Mouse (Mus musculus) frontal cortex, adult 2 months (tissue): ENCODE measurements around the gene Fam81b. TPM values are rescaled to one million over a fixed set of nuclear protein-coding genes. Genes with fewer than 3 reads are reported as not detected.
"Not testable (repeated sequence)": the region's sequence is repeated elsewhere in the genome, so short reads cannot be mapped to it uniquely, and the experiment has no call there.

Experiments
- DNase-seq, 2 experiments: peaks; one replicate each; pipeline ENCODE4 v3.0.0; 2022; ENCODE audit warnings: low spot score in 1 of 2; ENCODE audit errors: extremely low spot score in 1 of 2
- polyA plus RNA-seq: library from polyadenylated mRNA; depleted of rRNA; stranded (reverse); fragments of >200 nt; gene quantifications from 2 replicates; pipeline ENCODE4 v1.2.3, GENCODE M21; 2012; rRNA removed

Fam81b gene
- 0.29 and 0.38 TPM in 2 replicates for polyA plus RNA-seq

DNA sequence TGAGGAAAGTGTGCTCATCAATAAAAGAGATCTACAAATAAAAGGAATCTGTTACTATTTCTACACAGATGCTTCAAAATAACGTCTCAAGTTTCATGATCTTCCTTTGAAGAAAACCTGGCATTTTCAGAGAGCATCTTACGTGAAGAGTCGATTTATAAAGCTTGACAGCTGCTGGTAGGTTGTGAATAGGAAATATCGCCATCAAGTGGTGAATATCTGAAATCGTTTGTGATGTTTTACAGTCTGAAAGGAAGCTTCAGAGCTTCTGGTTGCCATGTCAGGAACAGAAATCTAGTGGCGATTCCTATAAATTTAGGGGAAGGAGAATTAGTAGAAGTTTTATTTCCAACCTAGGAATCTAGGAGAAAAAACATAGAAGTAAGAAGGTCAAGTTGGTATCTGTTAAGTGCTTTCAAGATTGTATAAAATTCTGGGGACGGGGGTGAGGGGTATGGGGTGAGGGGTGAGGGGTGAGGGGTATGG, at the start of gene Fam81b:
Gene Fam81b, minus strand, starts transcription at position 436 of the 486 bp plus-strand sequence.
- peak in 1 of 2 experiments; percentile 45 for DNase-seq

GRCm38 (mm10) chr13:76345941-76346340, 41.1 kb upstream of the Fam81b start:
- not testable (repeated sequence) for DNase-seq

GRCm38 (mm10) chr13:76318635-76319034, 13.8 kb upstream of the Fam81b start:
- peak; percentile 71 to 73 for DNase-seq

GRCm38 (mm10) chr13:76311580-76311979, 6.7 kb upstream of the Fam81b start:
- no peak for DNase-seq

GRCm38 (mm10) chr13:76308811-76309210, 3.9 kb upstream of the Fam81b start:
- no peak for DNase-seq

DNA sequence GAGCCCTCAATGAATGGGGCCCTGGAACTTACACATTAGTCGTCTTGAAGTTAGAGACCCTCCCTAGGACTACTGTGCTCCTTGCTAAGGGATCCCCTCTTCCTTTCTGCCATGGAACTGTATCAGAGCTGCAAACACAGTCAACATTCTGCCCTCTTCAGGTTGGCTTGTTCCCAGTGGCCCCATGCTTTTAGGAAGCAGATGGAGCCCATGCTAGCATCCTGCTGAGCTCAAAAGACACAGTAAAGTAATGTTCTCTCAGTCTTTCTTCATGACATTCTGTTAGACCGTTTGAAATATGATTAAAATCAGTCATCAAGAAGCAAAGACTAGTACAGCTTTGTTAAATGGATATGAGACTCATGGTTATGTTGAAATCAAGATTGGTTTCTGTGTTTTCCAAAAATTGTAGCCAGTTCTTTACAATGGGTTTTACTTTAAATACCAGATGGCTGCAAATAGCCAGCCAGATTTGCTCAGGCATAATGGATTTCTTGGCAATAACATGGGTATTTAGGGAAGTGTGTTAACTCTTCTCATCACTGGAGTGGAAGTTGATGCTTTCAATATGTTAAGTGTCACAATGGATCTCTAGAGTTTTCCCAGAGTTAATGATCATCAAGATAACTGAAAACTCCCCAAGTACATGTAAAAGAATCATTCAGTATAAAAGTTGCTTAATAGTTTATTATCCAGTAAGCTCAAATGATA, 938 bp upstream of the Fam81b start:
- DNase-seq = no peak

DNA sequence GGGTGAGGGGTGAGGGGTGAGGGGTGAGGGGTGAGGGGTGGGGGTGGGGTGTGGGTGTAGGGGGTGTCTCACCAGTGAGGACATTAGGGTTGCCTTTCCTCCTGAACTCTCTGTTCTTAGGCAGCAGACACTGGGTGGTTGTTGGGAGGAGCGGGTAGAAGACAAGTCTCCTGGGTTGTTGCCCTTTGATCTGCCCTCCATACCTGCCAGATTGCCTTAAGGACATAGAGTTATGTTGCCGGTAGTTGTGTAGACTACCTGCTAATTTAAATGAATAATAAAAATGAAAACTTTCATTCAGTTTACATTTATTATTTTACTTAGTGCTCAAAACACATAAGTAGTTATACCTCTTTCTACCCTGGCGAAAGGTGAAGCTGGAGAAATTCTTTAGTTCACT, 369 bp upstream of the Fam81b start:
- DNase-seq = no peak

DNA sequence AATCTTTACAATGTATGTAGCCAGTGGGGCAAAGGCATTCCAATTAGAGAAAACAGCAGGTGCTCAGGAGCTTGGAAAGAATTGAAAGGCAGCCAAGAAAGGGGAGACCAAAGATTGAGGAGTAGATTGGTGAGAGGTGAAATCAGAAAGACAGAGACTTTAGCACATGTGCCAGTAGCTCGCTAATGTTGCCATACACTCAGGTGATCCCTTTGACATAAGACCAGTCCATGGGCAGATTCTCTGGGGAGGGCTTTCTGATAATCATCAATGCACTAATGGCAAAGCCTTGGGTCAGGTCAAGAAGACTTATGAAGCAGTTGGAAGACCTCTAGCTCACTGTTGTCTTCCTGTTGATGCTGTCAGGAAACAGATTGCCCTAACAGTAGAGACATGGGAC, 671 bp downstream of the Fam81b start:
- no peak for DNase-seq

GRCm38 (mm10) chr13:76303160-76303559, 1.7 kb downstream of the Fam81b start:
- DNase-seq = no peak

- peak in 1 of 2 experiments; percentile 18 for DNase-seq
These were observed 2.8 kb downstream of the Fam81b start for GRCm38 (mm10) chr13:76302056-76302455.

GRCm38 (mm10) chr13:76292050-76292449, 12.8 kb downstream of the Fam81b start:
- DNase-seq = no peak

DNA sequence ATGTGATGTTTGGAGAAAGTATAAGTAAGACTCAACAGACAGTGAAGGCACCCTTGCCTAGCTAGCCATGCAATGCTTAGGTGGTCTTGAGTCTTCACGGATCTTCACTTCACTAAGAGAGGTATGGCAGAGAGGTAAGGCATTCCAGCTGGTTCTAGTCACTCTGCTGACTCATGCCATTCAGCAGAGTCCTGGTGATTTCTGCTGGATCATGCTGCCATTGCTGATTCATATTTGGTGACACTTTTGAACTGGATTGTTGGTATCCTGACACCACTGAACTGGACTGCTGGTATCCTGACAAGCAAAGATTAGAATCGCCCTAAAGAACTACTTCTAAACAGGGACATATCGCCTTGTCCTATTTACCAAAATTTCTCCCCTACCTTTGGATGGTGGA, 20.3 kb downstream of the Fam81b start:
- DNase-seq = no peak

DNA sequence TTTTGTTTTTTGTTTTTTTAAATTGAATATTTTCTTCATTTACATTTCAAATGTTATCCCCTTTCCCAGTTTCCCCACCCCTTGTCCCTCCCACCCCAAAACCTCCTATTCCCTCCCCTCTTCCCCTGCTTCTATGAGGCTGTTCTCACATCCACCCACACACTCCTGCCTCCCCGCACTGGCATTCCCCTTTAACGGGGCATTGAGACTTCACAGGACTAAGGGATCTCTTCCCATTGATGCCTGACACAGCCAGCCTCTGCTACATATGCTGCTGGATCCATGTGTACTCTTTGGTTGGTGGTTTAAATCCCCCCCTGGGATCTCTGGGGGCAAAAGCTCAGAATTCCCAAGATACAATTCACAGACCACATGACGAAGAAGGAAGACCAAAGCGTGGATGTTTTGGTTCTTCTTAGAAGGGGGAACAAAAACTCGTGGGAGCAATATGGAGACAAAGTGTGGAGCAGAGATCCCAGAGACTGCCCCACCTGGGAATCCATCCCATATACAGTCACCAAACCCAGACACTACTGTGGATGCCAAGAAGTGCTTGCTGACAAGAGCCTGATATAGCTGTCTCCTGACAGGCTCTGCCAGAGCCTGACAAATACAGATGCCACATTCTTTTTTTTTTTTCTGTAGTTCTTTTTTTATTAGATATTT, 40.4 kb downstream of the Fam81b start:
- DNase-seq = peak; percentile 24 to 28

GRCm38 (mm10) chr13:76258766-76259165, 46.1 kb downstream of the Fam81b start:
- peak; percentile 81 to 84 for DNase-seq

DNA sequence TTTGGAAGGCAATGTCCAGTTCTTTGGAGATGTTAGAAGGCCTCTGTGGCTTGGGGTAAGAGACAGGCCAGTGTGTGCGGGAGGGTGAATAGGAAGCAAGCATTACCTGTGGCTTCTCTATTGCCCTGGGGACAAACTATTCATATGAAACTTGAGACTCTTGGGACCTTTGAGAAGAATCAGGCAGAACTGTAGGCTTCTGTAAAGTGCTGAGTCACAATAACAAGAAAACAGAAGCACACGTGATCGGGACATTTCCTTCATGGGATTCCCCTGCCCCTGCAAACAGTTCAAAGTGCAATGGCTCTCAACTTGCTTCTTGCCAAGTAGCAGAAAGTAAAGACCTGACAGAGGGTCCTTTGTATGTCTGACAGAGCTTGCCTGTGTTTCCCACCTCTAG, 48.5 kb downstream of the Fam81b start:
- no peak for DNase-seq

GRCm38 (mm10) chr13:76250092-76250491, 54.8 kb downstream of the Fam81b start:
- no peak for DNase-seq

GRCm38 (mm10) chr13:76249066-76249465, 55.8 kb downstream of the Fam81b start:
- no peak for DNase-seq

DNA sequence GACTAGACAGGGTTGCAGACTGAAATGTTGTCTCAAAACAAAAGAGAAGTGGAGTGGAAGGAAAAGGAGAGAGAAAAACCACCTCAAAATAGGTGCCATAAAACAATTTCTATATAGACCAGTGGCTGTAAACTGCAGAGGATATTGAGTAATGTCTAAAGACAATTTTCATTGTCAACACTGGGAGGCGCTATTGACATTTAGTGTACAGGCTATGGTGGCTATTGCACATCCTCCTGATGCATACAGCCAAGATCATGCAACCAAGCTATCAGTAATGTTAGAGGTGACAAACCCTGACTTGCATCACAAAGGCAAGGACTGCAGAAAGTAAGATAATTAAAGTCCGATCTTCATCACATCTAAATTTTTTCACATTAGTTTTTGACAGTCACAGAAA, 89.5 kb downstream of the Fam81b start:
- DNase-seq = peak in 1 of 2 experiments; percentile 79

GRCm38 (mm10) chr13:76214928-76215327, 89.9 kb downstream of the Fam81b start:
- DNase-seq = no peak

- no peak for DNase-seq
These were observed 104.9 kb downstream of the Fam81b start for GRCm38 (mm10) chr13:76199943-76200342.

GRCm38 (mm10) chr13:76197297-76197848, 107.5 kb downstream of the Fam81b start:
- DNase-seq = peak in 1 of 2 experiments; percentile 22
